Mouse (Mus musculus): ENCODE measurements around the gene Defb25. TPM values are rescaled to one million over a fixed set of nuclear protein-coding genes. Genes with fewer than 3 reads are reported as not detected.
A peak's percentile ranks its signal among the peaks of the same experiment; 100 is the strongest.

The Defb25 gene
- total RNA-seq, 2 experiments from 2014 or later: not detected

DNA sequence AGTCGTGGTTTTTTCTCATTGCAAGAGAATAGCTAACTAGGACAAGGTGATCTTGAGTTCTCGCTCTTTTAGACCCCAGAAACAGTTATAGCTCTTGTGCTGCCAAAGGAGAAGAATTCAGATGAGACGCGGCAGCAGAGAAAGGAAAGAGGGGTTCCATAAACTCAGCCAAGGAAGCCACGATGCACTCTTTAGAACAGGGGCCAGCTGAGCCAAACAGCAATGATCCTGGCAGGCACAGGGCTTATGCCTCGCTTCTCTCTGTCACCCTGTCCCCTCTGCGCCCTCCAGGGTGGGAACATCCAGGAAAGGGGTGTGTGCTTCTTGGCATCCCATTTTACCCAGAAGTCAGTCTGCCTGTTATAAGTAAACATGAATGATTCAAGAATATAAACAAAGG lies 23.6 kb downstream of the Defb25 start, which contains the start of gene Defb45:
Defb45 (minus strand) TSS at position 101 of the 400 bp plus-strand sequence.
- Histone ChIP-seq H3K27ac (no peak within 1 kb of the TSS), H3K4me3 (no peak within 1 kb of the TSS)
- TF ChIP-seq CTCF (IDR thresholded peaks at IDR 0.05): no peak
- DNase-seq (ENCODE audit: extremely low spot score in 1 of 2, low spot score in 2 of 2): no peak
- intact Hi-C loops (cut with DNase I): no loop called here

DNA sequence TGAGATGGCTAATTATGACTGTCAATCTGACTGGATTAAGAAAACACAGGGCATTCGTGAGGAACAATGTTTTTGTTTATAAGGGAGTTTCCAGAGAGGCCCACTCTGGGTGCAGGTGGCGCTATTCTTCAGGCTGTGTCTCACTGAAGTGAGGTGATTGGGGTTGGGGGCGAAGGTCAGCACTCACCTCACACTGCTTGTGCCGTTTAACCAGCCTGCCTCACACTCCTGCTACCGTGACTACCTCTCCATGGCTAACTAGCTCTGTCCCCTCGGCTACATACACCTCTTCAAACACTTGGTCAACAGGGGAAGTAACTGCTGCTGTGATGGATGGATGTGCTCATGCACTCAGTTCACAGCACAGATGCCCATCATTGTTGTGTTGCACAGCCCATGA lies 33.8 kb downstream of the Defb25 start:
- H3K27ac ChIP-seq: no peak overlapping the region
- intact Hi-C loops (cut with DNase I): no loop called here
- DNase-seq (ENCODE audit: extremely low spot score in 1 of 2, low spot score in 2 of 2): no peak
- no peak for TF ChIP-seq CTCF (IDR thresholded peaks at IDR 0.05)
- no peak overlapping the region for H3K4me3 ChIP-seq

DNA sequence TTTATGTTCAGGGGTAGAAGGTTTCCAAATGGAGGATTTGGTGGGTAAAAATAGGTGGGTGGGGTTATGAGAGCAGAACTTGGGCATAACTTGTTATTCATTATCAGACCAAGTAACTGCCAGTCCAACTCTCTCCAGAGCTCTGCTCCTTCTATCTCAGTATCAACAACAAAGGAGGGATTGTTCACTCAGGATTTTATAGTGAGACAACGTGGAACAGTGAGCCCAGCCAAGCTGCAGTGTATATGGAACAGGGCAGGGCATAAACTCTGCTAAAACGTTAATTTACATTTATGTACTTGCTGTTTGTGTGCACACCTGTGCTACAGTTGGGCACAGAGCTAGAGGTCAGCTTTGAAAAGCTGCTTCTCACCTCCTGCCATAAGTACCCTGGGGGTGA lies 34.4 kb downstream of the Defb25 start:
- no peak for DNase-seq (ENCODE audit: extremely low spot score in 1 of 2, low spot score in 2 of 2)
- TF ChIP-seq CTCF (IDR thresholded peaks at IDR 0.05): no peak
- intact Hi-C loops (cut with DNase I): no loop called here
- no peak overlapping the region for H3K27ac ChIP-seq
- H3K4me3 ChIP-seq: no peak overlapping the region

DNA sequence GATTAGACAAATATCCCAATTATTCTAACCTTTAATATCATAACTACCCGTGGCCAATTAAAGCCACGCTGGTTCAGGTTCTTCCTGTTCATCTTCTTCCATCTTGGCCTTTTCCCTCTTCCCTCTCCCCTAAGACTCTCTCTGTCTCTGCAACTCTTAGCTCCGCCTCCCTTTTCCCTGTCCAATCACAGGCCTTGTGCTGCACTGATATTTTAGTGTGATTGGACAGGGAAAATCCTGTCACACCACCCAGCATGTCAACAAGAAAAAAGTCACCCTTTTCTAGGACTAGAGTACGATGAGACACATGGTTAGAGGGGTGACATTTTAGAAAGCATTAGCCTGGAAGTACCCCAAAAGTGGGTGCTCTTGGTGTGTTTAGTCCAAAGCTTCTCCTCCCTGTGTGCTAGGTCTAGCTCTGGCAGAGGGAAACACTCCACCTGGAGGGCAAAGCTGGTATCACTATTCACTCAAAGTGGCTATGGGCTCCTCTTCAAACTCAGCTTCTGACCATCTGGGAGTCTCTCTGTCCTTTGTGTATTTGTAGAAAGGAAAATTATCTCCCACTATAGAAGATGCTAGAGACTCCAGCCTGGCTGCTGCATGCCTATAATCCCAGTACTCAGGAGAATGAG lies 35.8 kb downstream of the Defb25 start:
- intact Hi-C loops (cut with DNase I): no loop called here
- DNase-seq (ENCODE audit: extremely low spot score in 1 of 2, low spot score in 2 of 2): no peak
- Histone ChIP-seq H3K4me3 (no peak overlapping the region), H3K27ac (no peak overlapping the region)
- TF ChIP-seq CTCF (IDR thresholded peaks at IDR 0.05): peak; percentile 46

DNA sequence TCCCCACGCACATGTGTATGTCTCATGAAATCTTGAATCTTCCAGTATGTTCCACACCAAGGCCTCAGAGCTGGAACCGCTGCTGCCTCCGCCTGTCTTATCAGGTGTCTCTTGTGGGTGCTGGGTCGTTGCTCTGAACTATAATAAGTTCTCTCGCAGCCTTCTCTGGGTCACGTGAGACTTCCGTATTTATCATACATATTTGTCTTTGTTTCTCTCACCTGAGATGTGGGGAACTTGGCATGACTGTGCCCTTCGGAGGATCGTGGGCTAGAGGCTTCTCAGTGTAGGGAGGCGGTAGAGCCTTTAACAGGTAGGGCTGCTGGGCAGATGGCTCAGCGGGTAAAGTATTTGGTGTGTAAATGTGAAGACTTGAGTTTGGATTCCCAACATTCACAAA lies 42.2 kb downstream of the Defb25 start:
- no peak for TF ChIP-seq CTCF (IDR thresholded peaks at IDR 0.05)
- no peak for DNase-seq (ENCODE audit: extremely low spot score in 1 of 2, low spot score in 2 of 2)
- H3K4me3 ChIP-seq: no peak overlapping the region
- H3K27ac ChIP-seq: no peak overlapping the region
- intact Hi-C loops (cut with DNase I): no loop called here

DNA sequence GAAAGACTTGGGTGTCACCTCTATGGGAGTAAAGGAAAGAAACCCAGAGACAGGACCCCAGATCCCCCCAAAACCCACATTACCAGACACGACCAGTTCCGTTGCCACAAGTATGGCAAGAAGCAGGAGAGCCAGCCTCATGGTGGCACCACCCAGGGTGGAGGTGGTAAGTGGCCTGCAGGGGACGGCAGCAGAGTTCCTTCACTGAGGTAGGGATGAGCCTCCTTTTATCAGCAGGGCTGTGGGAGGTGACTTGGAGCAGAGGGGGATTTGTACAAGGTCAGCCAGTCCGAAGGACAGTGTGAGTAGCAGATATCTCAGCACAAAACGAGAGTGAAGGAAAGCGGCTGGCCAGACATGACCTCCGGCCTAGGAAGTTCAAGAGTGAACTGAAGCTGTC lies 42.7 kb downstream of the Defb25 start, which contains the start of gene Defb19:
Defb19 (minus strand) TSS at position 206 of the 400 bp plus-strand sequence.
- Histone ChIP-seq H3K4me3 (no peak within 1 kb of the TSS), H3K27ac (no peak within 1 kb of the TSS)
- no peak for DNase-seq (ENCODE audit: extremely low spot score in 1 of 2, low spot score in 2 of 2)
- intact Hi-C loops (cut with DNase I): no loop called here
- TF ChIP-seq CTCF (IDR thresholded peaks at IDR 0.05): no peak

DNA sequence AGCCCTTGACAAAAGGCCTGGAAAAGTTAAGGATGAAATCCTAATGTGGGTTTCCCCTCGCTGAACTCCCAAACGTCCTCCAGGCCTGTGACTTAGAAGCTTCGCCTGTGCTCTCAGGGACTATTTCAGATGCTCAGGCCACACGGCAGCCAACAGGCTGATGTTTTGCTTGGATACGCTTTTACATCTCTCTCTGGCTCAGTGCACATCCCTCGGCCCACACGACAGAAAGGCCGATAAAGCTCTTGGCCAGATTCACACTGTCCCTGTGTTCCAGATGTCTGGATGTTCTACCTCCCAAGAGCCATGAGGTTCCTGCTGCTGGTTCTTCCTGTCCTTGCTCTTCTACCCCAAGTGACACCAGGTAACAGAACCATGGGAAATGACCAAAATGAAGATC lies 49.4 kb downstream of the Defb25 start:
- intact Hi-C loops (cut with DNase I): no loop called here
- DNase-seq (ENCODE audit: extremely low spot score in 1 of 2, low spot score in 2 of 2): no peak
- Histone ChIP-seq H3K4me3 (no peak overlapping the region), H3K27ac (no peak overlapping the region)
- no peak for TF ChIP-seq CTCF (IDR thresholded peaks at IDR 0.05)

Other genes with a start within 250 kb of the Defb25 start
- gene Nrsn2, start 246.4 kb downstream of the Defb25 start, total RNA-seq (2021): 10 to 100 TPM; 74.6 to 90.8 TPM
- 10 to 100 TPM; 12.8 to 15.7 TPM for gene Sox12, start 225.0 kb downstream of the Defb25 start, total RNA-seq (2021)
- gene Zcchc3, start 208.0 kb downstream of the Defb25 start, total RNA-seq (2021): 1 to 10 TPM; 8.5 to 9.9 TPM
- gene 6820408C15Rik, start 207.5 kb downstream of the Defb25 start, total RNA-seq (2021): 1 to 10 TPM; 2.4 to 3.0 TPM
- not detected for gene Defb23, start 158.4 kb downstream of the Defb25 start, total RNA-seq (2021)
- not detected for gene Defb20, start 146.0 kb downstream of the Defb25 start, total RNA-seq (2021)
- not detected for gene Defb22, start 132.9 kb downstream of the Defb25 start, total RNA-seq (2021)
- gene Defb26, start 111.4 kb downstream of the Defb25 start, total RNA-seq (2021): not detected
- not detected for gene Defb28, start 104.8 kb downstream of the Defb25 start, total RNA-seq (2021)
- gene Defb29, start 83.0 kb downstream of the Defb25 start, total RNA-seq (2021): not detected
- not detected for gene Gm17416, start 53.7 kb downstream of the Defb25 start, total RNA-seq (2021)
- gene Defb21, start 50.3 kb downstream of the Defb25 start, total RNA-seq (2021): not detected
- gene Defb19, start 42.7 kb downstream of the Defb25 start, total RNA-seq (2021): not detected
- gene Defb45, start 23.7 kb downstream of the Defb25 start, total RNA-seq (2021): not detected
- gene Defb36, start 18.7 kb downstream of the Defb25 start, total RNA-seq (2021): not detected
- gene Rem1, start 3.9 kb upstream of the Defb25 start, total RNA-seq (2021): under 1 TPM; 0.65 to 0.68 TPM
- 10 to 100 TPM; 77.2 to 82.2 TPM for gene H13, start 46.4 kb upstream of the Defb25 start, total RNA-seq (2021)
- gene Mcts2, start 64.0 kb upstream of the Defb25 start, total RNA-seq (2021): 10 to 100 TPM; 17.6 to 19.8 TPM
- 10 to 100 TPM; 22.4 to 24.2 TPM for gene Id1, start 113.2 kb upstream of the Defb25 start, total RNA-seq (2021)
- 1 to 10 TPM; 1.7 to 1.9 TPM for gene Cox4i2, start 131.1 kb upstream of the Defb25 start, total RNA-seq (2021)
- 100 to 1,000 TPM; 133 to 135 TPM for gene Bcl2l1, start 208.7 kb upstream of the Defb25 start, total RNA-seq (2021)
- gene Tpx2, start 224.9 kb upstream of the Defb25 start, total RNA-seq (2021): 1 to 10 TPM; 2.5 to 3.0 TPM